Mouse (Mus musculus): Measurements from ENCODE around the gene Per2.

Per2 gene

DNA sequence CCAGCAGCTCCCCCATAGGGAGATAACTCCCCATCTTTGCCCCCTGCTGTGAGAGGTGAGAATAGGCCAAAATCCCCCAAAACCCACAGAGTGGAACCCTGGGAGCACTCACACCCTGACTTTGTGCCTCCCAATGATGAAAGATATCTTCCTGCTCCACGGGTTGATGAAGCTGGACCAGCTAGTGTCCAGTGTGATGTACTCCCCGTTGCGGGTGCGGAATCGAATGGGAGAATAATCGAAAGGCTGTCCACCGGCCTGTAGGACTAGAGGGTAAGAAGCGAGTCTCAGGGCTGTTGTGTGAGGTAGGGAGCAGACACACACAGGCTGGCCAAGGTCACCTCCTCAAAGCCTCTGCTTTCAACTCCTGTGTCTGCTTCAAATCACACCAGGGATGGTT is 24.2 kb downstream of the Per2 start:
- no peak for DNase-seq (ENCODE audit: inconsistent ontology term)

DNA sequence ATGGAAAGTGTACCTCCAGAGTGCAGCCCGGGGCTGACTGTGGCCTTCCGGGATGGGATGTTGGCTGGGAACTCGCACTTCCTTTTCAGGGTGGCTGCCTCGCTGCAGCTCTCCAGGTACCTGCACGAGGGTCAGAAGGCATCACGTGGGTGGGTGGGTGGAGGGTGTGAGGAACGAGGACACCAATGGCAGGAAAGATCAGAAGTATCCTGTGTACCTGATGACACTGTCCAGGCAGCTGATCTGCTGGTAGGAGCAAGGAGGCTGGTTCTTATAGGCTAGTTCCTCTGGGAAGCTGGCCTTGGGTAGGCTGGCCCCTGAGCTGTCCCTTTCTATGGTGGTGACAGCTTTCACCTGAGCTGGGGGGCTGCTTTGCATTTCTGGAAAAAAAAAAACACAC is 28.4 kb downstream of the Per2 start:
- DNase-seq (ENCODE audit: inconsistent ontology term), result no peak

DNA sequence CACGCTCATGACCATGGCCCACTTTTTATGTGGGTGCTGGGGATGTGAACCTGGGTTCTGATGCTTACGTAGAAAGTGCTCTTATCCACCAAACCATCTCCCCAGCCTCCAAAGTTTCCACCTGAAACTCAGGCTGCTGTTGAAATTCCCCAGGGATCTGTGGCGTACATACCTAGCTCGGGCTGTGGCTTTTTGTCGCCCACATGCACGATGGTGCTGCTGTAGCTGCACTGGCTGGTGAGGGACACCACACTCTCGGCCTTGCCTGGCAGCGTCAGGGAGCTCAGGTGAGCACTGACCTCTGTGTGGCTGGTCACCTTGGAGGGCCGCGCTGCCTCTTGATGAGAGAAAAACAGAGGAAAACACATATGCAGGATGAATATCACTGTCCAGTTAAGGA is 29.9 kb downstream of the Per2 start:
- DNase-seq (ENCODE audit: inconsistent ontology term), result no peak

DNA sequence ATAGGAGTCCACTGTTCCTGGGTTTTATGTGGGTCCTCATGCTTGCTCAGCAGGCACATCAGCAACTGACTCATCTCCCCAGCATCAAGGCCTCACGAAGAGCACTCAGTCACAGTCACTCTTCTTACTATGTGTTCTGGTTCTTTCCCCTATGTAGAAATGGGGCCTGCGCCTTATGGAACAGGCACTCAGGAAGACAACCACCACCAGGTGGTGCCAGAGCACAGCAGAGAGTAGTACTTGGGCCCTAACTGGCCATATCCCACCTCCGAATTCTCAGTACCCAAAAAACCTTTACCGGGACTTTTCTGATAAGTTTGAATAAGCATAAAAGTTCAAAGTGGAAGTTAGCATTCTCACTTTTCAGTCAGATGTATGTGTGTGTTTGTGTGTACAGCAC is 30.5 kb downstream of the Per2 start:
- DNase-seq (ENCODE audit: inconsistent ontology term), result peak; percentile 57

DNA sequence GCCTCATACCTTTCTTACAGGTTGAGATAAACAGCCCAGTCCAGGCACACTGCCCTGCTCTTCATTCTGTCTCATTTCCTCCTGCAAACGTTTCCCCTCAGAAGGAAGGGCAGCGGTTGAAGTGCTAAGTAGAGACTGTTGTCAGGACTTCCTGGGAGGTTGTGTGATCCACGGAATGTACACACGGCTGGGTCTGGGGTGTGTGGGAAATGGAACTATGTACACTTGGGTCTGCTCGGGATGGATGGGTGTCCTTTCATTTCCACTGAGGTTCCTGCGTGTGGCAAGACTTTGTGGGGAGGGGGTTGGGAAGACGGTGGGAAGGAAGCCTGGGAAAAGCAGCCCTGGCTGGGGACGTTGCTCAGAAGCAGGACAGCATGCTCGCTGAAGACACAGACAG is 32.7 kb downstream of the Per2 start:
- DNase-seq (ENCODE audit: inconsistent ontology term), result no peak

DNA sequence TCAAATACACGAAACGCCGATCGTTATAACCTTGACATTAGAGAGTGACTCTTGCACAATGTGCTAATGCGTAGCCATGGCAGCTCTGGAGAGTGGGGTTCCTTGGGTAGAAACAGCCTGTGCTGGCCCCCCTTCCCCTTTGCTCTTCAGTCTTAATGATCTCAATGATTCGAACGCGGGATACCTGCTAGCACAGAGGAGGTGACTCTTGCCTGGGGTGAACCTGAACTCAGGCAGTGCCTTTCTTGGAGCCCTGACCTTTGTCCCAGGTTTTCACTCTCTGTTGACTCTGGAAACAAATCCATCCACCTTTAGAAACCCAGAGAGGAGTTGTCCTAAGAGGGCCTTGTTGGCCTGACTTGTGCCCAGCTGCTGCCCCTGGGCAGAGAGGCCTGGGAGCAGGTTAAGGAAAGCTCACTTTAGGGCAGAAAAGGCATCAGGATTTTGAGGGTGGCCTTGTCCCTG is 38.5 kb downstream of the Per2 start:
- DNase-seq (ENCODE audit: inconsistent ontology term), result no peak

DNA sequence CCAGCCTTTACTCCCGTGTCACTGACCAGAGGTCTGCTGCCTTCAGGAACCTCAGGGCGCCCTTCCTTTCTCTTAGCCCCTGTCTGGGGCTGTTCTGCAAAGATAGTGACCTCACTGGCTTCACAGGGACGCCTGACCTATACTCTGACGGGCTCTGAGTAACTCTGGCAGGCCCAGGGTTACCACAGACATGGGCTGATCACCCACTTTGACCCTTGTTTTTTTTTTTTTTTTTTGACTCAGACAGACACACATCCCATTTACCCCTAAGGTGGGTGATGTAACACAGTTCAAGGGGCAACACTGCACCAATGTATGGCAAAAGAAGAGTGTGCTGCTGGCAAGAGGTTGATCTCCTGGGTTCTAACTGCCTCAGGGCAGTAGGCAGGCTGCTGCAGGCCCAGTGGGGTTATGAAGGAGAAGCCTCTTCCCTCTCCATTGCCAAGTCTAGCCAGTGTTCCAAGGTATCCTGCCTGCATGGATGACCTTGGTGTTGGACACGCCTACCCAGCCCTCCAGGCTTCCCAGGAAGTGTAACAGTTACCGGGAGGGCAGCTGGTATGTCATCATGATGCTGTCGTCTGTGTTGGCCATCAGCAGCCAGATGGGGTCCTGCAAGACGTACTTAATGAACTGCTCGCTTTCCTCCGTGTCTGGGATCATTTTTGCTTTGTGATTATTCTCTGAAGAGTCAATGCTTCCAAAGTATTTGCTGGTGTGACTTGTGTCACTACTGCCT is 39.1 kb downstream of the Per2 start:
- no peak for DNase-seq (ENCODE audit: inconsistent ontology term)

DNA sequence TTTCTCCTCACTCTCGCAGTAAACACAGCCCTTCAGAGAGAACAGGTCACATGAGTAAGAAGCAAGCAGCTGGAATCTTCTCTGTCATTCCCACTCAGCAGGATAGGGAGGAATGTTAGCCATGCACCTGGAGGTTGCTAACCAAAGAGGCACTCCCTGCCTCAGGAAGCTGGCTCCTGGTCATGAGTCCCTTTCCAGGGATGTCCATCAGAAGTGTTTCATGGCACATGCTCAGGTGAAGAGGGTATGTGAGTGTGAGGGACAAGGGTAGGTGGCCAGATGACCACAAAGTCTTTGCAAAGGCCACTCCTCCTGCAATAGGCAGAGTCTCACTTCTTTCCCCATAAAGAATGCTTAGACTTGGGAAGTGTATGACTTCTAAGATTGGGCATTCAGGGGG is 41.1 kb downstream of the Per2 start:
- no peak for DNase-seq (ENCODE audit: inconsistent ontology term)

DNA sequence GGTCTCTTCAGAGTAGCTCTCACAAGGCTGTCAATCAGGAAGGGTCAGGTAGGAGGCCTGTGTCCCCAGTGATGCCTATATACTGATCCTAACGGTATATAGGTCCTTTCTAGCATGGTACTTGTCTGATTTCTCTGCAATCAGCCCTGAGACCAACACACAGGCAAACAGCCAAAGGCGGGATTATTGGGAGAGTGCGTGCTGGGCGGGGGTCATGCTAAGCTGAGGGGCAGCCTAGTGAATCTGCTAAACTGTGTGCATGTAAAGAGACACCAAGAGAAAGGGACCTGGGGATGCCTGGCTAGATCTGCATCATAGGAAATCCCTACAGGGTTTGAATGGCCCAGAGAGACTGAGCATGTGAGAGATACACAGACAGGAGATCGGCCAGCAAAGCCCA is 43.8 kb downstream of the Per2 start:
- DNase-seq (ENCODE audit: inconsistent ontology term), result no peak

DNA sequence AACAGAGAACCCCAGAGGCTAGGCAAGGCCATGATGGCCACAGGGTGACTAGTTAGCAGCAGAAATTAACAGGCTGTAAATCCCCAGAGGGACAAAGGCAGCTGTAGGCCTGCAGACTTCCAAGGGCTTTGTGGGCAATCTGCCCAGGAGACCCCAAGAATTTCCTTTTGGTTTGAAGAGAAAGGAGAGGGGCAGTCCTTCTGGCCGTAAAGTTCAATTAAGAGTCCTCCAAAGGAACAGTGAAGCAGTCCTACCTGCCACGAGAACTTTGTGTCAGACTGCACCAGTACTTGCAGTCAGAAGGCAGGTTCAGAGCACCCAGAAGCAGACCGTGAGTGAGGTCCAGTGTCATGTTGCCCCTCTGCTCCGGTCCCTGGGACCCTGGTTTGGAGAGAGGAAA is 44.2 kb downstream of the Per2 start:
- no peak for DNase-seq (ENCODE audit: inconsistent ontology term)

DNA sequence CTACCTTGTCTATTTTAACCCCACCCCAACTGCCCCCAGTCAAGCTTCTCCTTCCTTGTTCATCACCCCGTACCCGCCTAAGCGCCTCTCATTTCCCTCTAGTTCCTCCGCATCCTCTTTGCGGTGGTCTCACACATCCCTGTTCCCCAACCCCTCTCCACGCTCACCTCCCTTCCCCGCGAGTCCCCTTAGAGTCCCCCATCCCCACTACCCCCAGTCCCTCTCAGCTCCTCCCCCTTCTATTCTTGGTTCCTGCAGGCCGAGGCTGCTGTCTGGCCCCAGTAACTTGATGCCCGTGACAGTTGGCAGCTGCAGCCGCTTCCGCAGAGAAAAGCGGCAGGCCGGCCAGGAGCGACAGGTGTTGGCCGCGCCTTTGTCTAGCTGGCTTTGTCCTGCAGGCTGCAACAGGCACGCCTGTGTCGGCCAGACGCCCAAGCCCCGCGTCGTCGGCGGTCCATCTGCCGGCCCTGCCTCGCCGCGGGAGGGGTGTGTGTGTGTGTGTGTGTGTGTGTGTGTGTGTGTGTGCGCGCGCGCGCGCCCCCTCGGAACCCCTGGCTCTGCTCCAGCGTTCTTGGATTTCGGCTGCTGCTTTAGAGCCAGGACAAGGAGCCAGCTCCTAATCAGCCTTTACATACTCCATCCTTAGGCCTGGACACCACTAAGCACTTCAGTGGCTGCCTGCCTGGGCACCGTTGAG is 45.1 kb downstream of the Per2 start, which contains the start of gene Hes6:
Gene Hes6, minus strand, starts transcription at position 141 of the 697 bp plus-strand sequence.
- peak; percentile 88 for DNase-seq (ENCODE audit: inconsistent ontology term)

DNA sequence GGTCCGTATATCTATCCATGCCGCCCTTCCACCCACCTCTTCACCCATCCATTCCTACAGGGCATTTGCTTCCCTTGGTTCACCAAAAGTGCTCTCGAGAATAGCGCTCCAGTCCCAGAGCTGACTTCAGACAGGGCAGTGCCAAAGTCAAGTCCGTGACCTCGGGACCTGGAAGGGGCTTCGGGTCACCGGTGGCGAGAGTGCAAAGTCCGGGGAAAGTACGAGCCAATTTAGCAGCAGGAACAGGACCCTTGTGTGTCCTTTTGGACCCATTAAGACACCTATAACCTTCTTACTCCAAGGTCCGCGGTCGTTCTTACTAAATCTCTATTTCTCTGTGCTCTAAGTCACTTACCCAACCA is 45.6 kb downstream of the Per2 start:
- DNase-seq (ENCODE audit: inconsistent ontology term), result no peak

DNA sequence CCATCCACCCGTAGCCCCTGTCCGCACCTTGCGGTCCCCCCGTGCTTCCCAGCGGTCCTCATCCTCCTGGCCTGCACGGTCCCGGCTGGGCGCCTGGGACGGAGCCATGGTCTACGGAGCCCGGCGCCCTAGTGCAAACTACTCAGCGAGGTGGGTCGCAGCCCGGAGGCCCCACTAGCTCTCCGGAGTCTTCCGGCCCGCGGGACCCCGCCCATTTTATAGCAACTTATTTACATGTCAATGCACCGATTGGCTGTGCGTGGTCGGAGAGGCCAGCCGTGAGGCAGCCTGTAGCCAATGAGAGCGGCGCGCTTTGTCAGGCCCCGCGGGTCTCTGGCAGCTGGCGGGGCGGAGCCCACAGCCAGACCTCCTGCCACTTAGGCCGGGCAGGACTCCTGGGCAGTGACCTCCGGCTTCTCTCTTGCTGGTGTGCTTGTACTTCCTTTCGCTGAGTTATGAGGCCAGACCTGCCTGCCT is 46.1 kb downstream of the Per2 start:
- peak; percentile 97 for DNase-seq (ENCODE audit: inconsistent ontology term)

DNA sequence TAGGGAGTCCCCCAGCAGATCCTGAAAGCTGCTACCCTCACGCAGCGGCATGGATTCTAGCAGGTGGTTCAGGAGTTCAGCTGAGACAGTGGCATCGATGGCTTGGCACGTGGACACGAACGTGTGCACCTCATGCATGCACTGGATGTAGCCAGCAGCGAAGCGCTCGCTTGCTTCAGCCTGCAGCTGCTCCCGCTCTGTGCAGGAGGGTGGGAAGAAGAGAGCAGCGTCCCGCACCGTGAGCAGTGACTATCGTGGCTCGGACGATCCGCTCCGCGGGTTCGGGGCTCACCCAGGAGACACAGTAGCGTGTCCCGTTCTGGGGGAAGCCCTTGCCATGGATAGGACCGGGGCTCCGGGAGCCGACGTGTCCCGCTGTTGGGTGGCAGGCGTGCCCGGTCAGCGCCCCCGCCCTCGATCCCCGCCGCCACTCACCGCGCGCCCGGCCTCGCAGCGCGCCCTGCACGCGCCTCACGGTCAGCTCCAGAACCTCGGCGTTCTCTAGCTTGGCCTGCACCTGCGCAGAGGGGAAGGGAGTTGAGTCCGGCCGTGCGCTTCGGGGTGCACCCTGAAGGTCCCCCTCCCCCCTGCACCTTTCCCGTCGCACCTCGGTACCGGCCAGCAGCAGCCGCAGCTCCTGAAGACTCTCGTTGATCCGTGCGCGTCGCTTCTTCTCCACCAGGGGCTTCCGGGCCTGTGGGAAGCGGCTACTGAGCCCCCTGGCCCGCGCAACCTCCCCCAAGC is 46.7 kb downstream of the Per2 start:
- no peak for DNase-seq (ENCODE audit: inconsistent ontology term)

DNA sequence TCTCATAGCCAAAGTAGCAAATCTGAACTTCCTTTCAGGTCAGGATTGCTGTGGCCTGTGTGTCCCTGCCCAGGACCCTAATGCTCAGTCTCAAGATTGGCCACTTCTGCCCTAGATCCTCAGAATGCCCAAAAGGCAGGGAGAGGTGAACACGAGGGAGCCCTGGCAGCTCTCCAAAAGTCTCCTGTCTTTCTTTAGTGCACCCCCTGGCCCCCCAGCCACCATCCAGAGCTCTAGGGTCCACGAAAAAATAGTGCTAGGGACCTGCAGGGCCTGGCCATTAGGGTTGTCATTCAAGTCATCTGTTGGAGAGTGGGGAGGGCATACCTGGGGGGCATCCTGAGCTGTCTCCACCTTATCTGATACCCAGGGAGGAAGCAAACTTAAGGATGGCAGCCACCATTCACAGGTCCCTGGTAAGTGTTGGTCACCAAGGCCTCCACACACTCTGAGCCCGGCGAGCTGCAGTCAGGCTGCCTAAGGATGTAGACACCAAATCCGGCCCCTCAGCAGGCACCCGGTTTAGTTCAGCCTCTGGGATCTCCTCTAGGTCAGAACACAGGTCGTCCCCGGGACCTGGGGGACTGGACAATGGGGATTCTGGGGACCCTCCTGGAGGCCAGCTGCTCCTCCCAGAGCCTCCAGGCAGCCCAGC is 47.4 kb downstream of the Per2 start:
- DNase-seq (ENCODE audit: inconsistent ontology term), result no peak

DNA sequence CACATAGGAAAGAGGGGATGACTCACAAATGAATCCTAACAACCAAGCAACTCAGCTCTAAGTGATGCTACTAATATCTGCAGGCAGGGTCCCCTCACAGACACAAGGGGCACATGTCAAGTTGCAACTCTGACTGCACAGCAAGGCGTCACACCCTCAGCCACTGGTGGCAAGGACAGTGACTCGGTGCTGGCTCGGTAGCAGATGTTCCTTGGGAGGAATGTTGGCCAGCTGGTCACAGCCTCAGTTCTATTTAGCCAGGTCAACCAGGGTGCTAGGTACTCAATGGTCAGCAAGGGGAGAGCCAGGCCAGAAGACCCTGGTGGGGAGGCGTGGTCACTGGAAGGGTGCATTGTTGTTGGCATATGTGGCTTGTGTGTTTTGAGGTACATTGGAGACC is 51.3 kb downstream of the Per2 start:
- no peak for DNase-seq (ENCODE audit: inconsistent ontology term)

DNA sequence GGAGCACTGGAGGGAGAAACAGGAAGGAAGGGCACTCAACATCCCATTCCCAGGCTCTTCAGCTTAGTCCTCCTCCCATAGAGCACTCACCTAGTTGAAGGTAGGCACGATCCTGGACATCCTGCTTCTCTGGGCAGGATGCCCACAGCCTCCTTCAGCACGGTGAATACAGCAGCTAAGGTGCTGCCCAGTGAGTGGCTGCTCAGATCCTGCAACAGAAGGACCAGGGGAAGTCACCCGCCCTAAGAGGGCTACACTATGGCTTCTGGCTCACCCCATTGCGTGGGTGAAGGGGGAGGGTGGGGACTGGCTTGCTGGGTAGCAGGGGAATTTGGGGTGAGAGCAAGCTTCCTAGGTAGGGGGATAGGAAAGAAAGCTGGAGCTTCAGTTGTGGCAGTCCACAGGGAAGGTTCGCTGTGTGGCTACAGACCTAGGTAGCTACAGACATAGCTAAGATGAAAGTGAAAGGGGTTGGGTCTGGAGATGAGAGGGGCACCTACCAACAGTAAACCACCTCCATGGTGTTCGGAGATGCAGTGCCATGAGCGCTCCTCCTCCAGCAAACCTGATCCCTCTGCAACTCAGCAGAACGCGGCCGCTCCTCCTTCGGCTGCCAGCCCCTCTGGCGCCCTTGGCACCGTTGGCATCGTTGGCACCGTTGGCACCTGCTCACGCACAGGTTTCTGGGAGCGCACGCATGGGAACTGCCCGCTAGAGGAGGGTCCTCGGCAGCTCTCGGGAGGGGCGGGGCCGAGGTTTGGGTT is 53.5 kb downstream of the Per2 start:
- DNase-seq (ENCODE audit: inconsistent ontology term), result no peak

DNA sequence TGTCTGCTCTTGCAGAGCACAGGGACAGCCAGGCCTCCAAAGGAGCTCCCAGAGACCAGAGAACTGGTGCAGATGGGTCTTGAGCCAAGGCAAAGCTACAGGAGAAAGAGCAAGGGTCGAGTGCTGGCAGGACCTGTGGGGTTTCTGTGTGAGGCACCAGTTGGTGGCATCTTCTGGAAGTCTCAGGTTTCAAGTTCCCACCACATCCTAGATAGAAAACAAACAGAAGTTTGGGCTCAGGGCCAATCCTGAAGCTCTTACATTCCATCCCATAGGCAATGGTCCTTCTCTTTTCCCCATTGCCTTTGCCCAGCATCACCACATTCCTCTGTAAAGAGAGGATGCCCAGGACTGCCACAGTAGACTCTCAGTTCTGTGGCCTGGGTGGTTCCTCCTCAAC is 54.1 kb downstream of the Per2 start:
- peak; percentile 47 for DNase-seq (ENCODE audit: inconsistent ontology term)

DNA sequence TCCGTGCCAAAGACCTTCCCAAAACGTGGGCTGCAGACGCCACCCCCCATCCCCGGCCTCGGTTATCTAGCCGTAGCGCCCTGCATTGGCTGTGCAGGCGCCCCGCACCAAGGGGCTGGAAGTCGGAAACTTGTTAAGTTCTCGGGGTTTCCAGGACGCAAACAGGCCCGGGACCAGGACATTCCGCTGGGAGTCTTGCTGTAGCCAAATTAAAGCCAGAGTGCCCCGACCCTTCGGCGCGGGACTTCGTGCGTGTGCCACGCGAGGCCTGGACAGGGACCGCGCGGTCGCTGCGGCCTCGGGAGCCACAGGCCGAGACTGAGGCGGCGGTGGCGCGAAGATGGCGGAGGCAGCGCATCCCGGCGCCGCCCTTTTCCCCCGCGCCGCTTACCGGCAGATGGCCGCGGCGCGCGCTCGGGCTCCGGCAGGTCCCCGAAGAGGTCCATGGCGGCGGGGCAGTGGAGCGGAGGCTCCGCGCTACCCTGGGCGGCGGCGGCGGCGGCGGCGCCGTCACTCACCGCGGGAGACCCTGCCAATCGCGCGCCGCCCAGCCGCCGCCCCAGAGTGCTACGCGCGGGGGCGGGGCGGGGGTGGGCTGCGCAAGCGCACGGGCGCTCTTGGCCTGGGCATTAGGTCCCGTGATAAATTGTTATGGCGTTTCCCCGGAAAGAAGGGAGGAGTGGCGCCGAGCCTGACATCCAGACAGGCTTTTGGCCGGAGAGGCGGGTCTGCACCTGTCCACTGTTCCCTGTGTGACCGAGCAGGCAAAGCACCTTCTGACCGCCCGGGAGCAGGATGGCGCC is 60.7 kb downstream of the Per2 start, which contains the start of gene Ilkap:
Gene Ilkap, minus strand, starts transcription at position 556 of the 803 bp plus-strand sequence.
- DNase-seq (ENCODE audit: inconsistent ontology term), result peak; percentile 95

DNA sequence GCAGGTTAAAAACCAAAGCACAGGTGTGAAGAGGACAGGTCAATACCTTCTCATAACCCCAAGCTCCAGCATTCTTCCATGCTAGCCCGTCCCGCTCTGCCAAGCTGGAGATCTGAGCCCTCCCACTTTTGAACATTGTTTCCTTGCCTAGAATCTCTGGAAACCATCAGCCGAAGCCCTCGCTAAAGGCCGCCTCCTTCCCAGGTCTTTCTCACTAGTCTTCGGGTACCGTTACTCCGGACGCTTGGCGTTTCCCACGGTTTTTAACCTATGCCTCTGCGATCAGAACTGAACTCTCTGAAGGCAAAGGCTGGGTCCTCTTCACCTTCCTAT is 61.2 kb downstream of the Per2 start:
- no peak for DNase-seq (ENCODE audit: inconsistent ontology term)

DNA sequence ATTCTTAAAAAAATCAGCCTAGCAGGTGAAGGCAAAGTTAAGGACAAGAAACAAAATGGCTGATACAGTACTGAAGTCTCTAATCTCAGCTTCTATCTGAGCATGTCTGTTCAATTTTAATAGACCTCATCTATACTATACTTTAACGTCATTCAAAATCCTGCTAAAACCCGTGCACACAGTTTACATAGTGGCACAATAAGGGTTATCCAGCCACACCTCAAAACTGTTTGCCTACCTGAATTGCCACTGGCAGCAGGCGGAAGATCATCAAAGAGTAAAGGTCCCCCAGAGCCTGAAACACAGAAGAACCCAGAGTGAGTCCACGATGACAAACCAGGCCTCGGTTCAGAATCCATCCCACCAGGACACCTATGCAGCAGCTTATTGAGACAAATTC is 68.8 kb downstream of the Per2 start:
- DNase-seq (ENCODE audit: inconsistent ontology term), result no peak
